Mouse (Mus musculus) embryonic facial prominence, embryonic 13.5 days (tissue): ENCODE data around the gene Rere. TPM values are rescaled to one million over a fixed set of nuclear protein-coding genes. Genes with fewer than 3 reads are reported as not detected.
A peak's percentile ranks its signal among the peaks of the same experiment; 100 is the strongest.

Experiments used
- ATAC-seq: fragments of 200-750 bp; cut with Nextera tagmentation; 2 replicates; pipeline ENCODE4 v1.8.0; 2017; ENCODE audit warnings: low read depth; ENCODE audit not compliant: insufficient number of reproducible peaks, insufficient read depth, low FRiP score, low TSS enrichment
- H3K27ac ChIP-seq: fragments of 300-500 bp; sonication (generic); 2 replicates; pipeline ENCODE4 v1.5.1; 2015; ENCODE audit warnings: moderate library complexity, mild to moderate bottlenecking, inconsistent platforms
- H3K27me3 ChIP-seq: fragments of 300-500 bp; sonication (generic); 2 replicates; pipeline ENCODE4 v1.6.1; 2015; ENCODE audit warnings: mild to moderate bottlenecking, inconsistent platforms
- H3K36me3 ChIP-seq: fragments of 300-500 bp; sonication (generic); 2 replicates; pipeline ENCODE4 v1.6.1; 2015; ENCODE audit warnings: mild to moderate bottlenecking, inconsistent platforms
- H3K4me1 ChIP-seq: fragments of 300-500 bp; sonication (generic); 2 replicates; pipeline ENCODE4 v1.6.1; 2015; ENCODE audit warnings: inconsistent platforms
- H3K4me2 ChIP-seq: fragments of 300-500 bp; sonication (generic); 2 replicates; pipeline ENCODE4 v1.6.1; 2015; ENCODE audit warnings: moderate library complexity, mild to moderate bottlenecking, inconsistent platforms
- H3K4me3 ChIP-seq: fragments of 300-500 bp; sonication (generic); 2 replicates; pipeline ENCODE4 v1.5.1; 2015; ENCODE audit warnings: mild to moderate bottlenecking, inconsistent platforms
- H3K9ac ChIP-seq: fragments of 300-500 bp; sonication (generic); 2 replicates; pipeline ENCODE4 v1.6.1; 2015; ENCODE audit warnings: mild to moderate bottlenecking, inconsistent platforms
- H3K9me3 ChIP-seq: fragments of 300-500 bp; sonication (generic); 2 replicates; pipeline ENCODE4 v1.6.1; 2016; ENCODE audit warnings: inconsistent platforms
- WGBS: fragments of 180-500 bp; shearing (Covaris S2); methylation state at CpG from one replicate; pipeline ENCODE4 v1.1.7; 2015; ENCODE audit warnings: mixed read lengths; 5-methylcytosine and 5-hydroxymethylcytosine counted together
- polyA plus RNA-seq: library from polyadenylated mRNA; unstranded; fragments of >200 nt; fragmentation: Nextera tagmentation; extraction: Ambion mirVana; gene quantifications from 2 replicates; pipeline ENCODE4 v1.2.1, GENCODE M21; 2015

Gene Rere
- 23.3 and 26.3 TPM in 2 replicates for polyA plus RNA-seq

DNA sequence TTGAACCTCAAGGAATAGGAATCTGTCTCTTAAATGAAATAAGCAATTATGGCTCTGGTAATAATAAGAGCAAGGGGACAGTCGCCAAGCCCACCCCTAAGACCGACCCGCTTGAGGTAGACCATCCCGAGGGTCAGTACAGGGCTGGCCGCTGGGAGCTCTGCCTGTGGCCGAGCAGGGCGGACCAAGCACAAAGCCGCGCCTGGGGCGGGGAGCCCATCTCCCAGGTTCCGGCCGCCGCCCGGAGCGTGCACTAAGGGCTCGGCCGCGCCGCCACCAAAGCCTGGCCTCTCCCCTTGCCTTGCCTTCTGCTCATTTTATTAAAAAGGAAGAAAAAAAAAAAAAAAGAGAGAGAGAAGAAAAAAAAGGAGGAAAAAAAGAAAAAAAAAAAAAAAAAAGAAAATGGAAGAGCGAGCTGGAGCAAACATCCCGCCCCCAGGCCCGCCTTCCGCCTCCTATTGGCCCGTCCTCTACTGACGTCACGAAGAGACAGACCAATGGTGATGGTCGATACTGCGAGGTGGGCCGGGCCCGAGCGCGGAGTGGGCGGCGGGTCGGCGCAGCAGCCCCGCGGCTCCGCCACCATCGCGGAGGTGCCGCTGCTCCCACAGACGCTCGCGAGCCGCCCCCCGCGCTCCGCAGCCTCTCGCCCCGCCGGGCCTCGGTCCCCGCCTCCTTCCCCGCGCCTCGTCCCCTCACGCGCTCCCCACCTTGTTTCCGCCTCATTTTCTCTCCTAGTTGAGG is at the start of gene Rere:
Gene Rere, plus strand, starts transcription at position 629 of the 744 bp plus-strand sequence.
- no peaks in the 10 kb centered on the region for H3K9me3 ChIP-seq
- no peaks in the 10 kb centered on the region for H3K27me3 ChIP-seq
- H3K4me1 ChIP-seq, result peaks cover 25% of the 10 kb centered on the region
- peak within 1 kb of the TSS; percentile 99 for H3K27ac ChIP-seq
- peak within 1 kb of the TSS; percentile 99 for H3K9ac ChIP-seq
- peak within 1 kb of the TSS; percentile 77 for H3K4me2 ChIP-seq
- WGBS, result under 1% methylated on average over 47 of the region's 60 CpGs
- H3K36me3 ChIP-seq, result no peaks in the 10 kb centered on the region
- ATAC-seq, result peak; percentile 99
- peak within 1 kb of the TSS; percentile 99 for H3K4me3 ChIP-seq

DNA sequence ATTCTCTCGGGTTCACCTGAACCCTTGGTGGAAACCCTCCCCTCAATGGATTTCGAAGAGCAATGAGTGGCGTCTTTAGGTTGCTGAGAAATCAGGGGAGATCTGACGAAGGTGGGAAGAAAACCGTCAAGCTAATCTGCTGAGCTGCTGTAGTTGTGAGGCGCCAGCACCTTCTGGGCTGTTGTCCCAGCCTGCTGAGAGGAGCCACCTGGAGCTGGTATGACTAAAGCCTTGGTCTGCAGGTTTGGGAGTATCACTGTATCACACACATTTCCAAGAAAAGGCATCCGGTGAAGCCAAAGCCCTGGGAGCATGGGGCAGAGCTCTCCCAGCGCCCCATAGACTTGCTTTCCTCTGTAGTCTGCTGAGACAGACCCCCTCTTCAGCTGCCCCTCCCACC is 49.6 kb upstream of the Rere start:
- WGBS, result 54% methylated on average over 8 of the region's 8 CpGs
- no peak for ATAC-seq
- no peaks in the 10 kb centered on the region for H3K9me3 ChIP-seq
- H3K4me1 ChIP-seq, result peaks cover 42% of the 10 kb centered on the region
- no peak overlapping the region for H3K9ac ChIP-seq
- no peaks in the 10 kb centered on the region for H3K27me3 ChIP-seq
- no peak overlapping the region for H3K27ac ChIP-seq
- H3K4me2 ChIP-seq, result no peak overlapping the region
- H3K36me3 ChIP-seq, result no peaks in the 10 kb centered on the region
- no peak overlapping the region for H3K4me3 ChIP-seq

DNA sequence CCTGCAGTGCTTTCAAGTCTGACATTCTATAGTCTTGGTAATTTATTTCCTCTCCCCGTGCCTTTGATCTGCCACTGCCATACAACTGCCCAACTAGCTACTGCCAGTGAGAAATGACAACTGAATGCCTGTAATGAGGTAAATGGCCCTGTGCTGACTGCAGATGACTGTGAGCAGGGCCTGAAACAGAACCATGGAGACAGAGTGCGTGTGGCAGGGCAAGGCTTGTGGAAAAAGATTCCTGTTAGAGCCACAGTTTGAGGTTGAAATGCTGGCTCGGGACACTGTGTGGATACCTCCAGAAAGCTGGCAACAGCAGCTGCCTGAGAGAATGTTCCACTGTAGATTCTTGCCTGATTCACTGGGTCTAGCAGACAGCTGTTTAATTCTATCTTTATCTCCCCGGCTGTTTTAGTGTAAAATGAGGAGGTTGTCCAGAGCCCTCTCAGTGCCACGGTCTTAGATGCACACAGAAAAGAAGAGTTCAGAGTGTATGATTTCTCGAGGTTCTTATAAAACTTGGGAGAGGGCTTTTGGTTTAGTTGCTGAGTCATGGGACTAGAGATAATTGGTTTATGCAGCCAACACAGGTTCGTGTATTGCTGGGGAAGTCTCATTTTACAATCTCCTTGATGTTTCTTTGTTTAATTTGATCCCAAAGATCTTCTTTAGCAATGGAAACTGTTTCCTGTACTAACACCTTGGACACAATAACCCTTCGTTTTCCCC is 46.7 kb upstream of the Rere start:
- H3K9me3 ChIP-seq, result no peaks in the 10 kb centered on the region
- peak overlapping the region; percentile 46; the same call in 1 of the 2 replicates for H3K9ac ChIP-seq
- no peak for ATAC-seq
- H3K27ac ChIP-seq, result peak overlapping the region; percentile 78
- no peaks in the 10 kb centered on the region for H3K36me3 ChIP-seq
- peaks cover 56% of the 10 kb centered on the region for H3K4me1 ChIP-seq
- H3K27me3 ChIP-seq, result no peaks in the 10 kb centered on the region
- H3K4me3 ChIP-seq, result no peak overlapping the region
- no peak overlapping the region for H3K4me2 ChIP-seq
- 31% methylated on average over 8 of the region's 8 CpGs for WGBS

DNA sequence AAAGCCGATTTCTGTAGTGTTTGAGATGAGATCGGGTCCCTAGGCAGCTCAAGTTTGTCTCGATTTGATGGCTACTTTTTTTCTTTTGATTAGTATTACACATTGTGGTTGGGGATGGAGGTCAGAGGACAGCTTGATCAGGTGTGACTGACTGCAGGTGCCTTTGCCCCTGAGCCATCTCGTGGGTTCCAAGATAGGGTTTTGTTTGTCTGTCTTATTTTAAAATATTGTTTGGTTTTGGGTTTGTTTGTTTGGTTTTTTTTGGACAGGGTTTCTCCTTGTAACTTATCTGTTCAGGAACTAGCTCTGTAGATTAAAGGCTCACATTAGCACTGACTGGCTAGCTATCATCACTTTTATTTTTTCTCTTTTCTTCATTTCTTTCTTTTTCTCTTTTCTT is 45.9 kb upstream of the Rere start:
- Histone ChIP-seq H3K27ac (peak overlapping the region; percentile 78), H3K9me3 (no peaks in the 10 kb centered on the region), H3K4me1 (peaks cover 59% of the 10 kb centered on the region), H3K27me3 (no peaks in the 10 kb centered on the region), H3K36me3 (peaks cover 4% of the 10 kb centered on the region), H3K4me2 (no peak overlapping the region), H3K9ac (no peak overlapping the region), H3K4me3 (no peak overlapping the region)
- WGBS, result 76% methylated on average over 4 of the region's 4 CpGs
- ATAC-seq, result no peak

DNA sequence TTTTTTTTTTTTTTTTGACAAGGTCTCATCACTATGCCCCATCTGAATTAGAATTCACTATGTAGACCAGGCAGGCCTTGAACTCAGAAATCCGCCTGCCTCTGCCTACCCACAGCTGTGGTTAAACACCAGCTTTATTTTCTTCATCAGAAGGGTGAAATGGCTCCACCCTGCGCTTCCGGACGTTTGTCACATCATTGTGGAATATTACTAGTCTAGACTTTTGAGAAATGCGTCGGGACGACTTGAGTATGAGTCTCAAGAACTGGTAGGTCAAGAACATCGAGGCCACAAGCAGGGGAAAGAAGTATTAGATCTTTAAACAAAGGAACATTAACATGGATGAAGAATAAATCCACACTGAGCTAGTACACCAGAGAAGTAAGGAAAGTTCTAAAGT is 45.4 kb upstream of the Rere start:
- Histone ChIP-seq H3K9ac (peak overlapping the region; percentile 90), H3K4me1 (peaks cover 55% of the 10 kb centered on the region), H3K27ac (peak overlapping the region; percentile 99), H3K27me3 (no peaks in the 10 kb centered on the region), H3K36me3 (peaks cover 8% of the 10 kb centered on the region), H3K4me2 (peak overlapping the region; percentile 80), H3K4me3 (peak overlapping the region; percentile 77), H3K9me3 (no peaks in the 10 kb centered on the region)
- 84% methylated on average over 8 of the region's 8 CpGs for WGBS
- no peak for ATAC-seq

DNA sequence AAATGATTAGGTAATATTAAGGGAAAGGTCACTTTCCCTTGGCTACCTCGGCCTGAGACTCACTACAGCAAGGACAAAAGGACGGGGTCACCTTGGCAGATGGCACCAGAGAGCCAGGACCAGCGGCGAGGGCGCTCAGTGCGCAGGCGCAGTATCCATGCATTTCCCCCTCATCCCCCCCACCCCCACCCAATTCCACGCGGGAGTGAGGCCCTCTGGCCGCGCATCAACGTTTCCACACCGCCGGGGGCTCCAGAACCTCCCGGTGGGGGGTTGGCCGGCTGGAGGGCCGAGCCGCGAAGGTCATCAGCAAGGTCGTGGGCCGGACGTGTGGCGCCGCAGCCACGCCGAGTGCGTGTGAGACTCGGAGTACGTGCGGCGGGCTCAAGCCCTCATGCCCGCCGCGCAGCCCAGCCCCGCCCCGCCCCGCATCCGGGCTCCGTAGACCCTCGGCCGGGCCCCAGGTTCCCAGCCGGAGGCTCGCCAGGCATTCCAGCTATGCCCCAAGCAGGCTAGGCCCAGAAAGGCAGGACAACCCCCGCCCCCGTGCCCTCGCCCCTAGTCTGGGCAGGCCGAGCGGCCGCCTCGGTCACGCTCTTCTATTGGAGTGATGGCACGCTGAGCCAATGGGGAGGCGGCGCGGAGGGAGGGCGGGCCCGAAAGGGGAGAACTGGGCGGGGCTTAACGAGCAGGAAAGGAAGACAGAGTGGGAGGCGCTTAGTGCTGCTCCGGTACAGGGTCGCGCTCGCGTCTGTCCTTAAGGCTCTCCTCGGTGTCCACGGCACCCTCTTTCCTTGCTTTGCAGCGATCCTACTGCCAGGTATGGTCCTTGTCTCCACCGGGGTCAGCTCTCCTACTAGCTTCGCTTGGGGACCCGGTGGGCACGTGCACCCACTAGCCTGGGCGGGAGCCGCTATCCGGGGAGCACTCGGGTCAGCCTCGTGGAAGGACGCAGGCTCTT is 44.6 kb upstream of the Rere start, which contains the start of gene Eno1:
Gene Eno1, plus strand, starts transcription at position 201 of the 961 bp plus-strand sequence.
- WGBS, result under 1% methylated on average over 75 of the region's 78 CpGs
- Histone ChIP-seq H3K4me2 (peak within 1 kb of the TSS; percentile 80), H3K4me1 (peaks cover 54% of the 10 kb centered on the region), H3K9ac (peak within 1 kb of the TSS; percentile 90), H3K27ac (peak within 1 kb of the TSS; percentile 99), H3K36me3 (peaks cover 16% of the 10 kb centered on the region), H3K27me3 (no peaks in the 10 kb centered on the region), H3K9me3 (no peaks in the 10 kb centered on the region), H3K4me3 (peak within 1 kb of the TSS; percentile 77)
- ATAC-seq, result peak; percentile 99

DNA sequence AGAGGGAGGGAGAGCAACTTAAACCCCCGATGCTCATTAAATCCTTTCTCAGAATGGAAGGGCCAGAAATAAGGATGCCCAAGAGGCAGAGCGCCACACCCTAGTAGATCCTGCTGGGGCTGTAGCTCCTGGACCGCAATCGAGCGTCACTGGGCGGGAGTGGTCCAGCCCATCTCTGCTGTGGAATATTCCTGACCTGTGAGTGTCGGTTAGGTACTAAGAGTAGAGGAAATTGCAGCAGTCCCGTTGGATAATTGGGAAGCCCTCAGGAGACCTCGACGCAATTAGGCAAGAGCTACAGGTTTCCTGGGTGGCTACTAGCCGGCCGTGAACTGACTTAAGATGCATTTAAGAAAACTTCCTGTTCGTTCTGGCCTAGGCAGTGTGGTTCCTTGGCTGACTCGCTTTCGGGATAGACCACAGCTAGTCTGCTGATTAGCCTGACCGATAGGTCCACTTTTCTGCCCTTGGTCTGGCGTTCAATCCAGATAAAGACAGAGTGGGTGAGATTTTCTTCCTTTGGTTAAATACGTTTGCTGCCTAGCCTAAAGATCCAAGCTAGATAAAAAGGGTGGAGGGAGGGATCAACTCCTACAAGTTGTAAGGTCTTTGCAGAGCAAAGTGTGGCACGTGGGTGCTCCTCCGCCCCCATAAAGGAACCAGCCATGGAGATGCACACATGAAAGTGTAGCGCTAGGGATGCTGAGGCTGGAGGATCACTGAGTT is 43.6 kb upstream of the Rere start:
- H3K4me1 ChIP-seq, result peaks cover 54% of the 10 kb centered on the region
- peak overlapping the region; percentile 99 for H3K27ac ChIP-seq
- WGBS, result under 1% methylated on average over 21 of the region's 21 CpGs
- no peak for ATAC-seq
- H3K9ac ChIP-seq, result peak overlapping the region; percentile 90
- no peaks in the 10 kb centered on the region for H3K9me3 ChIP-seq
- H3K4me2 ChIP-seq, result peak overlapping the region; percentile 80
- peak overlapping the region; percentile 77 for H3K4me3 ChIP-seq
- no peaks in the 10 kb centered on the region for H3K27me3 ChIP-seq
- H3K36me3 ChIP-seq, result peaks cover 26% of the 10 kb centered on the region

DNA sequence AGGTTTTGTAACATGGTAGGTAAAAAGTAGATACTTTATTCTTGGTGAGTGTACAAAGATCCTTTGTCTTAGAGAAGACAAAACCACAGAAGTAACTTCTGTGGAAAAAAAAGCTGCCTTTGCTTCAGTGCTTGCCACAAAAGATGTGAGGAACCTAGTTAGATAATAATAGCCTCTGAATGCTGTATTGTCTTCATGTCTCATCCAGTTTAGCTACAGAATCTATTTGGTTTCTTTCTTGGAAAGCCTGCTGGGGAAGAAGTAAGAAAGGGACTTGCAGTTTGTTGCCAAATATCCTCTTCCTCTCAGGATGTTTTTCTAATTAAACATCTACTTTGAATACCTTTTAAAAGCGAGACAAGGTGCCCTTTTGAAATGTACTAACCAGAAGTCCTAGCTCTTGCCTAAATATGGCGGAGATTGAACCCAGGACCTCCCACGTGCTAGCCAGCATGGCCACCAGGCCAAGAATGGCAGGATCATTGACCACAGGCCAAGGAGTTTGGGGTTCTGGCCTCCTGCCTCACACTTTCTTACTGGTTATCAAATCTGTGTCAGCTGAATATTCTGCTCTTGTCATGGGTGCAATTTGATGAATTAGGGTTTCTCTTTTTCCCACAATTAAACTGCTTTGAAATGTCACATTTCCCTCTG is 42.9 kb upstream of the Rere start:
- Histone ChIP-seq H3K4me2 (peak overlapping the region; percentile 80), H3K27me3 (no peaks in the 10 kb centered on the region), H3K36me3 (peaks cover 34% of the 10 kb centered on the region), H3K27ac (peak overlapping the region; percentile 99), H3K9me3 (no peaks in the 10 kb centered on the region), H3K9ac (peak overlapping the region; percentile 90), H3K4me3 (peak overlapping the region; percentile 77), H3K4me1 (peaks cover 54% of the 10 kb centered on the region)
- 5% methylated on average over 3 of the region's 3 CpGs for whole genome bisulfite sequencing
- ATAC-seq, result no peak

DNA sequence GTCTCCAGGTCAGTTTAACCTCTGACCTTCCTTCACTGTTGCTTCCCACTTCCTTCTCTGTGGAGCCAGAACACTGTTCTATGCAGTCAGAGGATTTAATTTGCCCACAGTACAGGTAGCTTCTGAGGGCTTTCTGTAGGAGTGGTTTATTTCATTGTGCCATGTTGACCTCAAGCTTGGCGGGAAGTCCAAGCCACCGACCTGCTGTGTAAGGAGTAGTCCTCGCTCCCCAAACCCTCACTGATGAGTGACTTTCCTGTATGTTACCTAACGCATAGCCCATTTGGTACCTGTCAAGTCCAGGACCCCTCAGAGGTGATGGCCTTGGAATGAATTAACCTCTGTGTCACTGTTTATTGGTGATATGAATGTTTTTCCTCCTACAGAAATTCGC is 42.4 kb upstream of the Rere start:
- Histone ChIP-seq H3K9ac (peak overlapping the region; percentile 90), H3K4me2 (peak overlapping the region; percentile 80), H3K4me1 (peaks cover 54% of the 10 kb centered on the region), H3K27me3 (no peaks in the 10 kb centered on the region), H3K4me3 (peak overlapping the region; percentile 77), H3K27ac (peak overlapping the region; percentile 99; the same call in 1 of the 2 replicates), H3K9me3 (no peaks in the 10 kb centered on the region), H3K36me3 (peaks cover 39% of the 10 kb centered on the region)
- 29% methylated on average over 5 of the region's 5 CpGs for WGBS
- ATAC-seq, result no peak

DNA sequence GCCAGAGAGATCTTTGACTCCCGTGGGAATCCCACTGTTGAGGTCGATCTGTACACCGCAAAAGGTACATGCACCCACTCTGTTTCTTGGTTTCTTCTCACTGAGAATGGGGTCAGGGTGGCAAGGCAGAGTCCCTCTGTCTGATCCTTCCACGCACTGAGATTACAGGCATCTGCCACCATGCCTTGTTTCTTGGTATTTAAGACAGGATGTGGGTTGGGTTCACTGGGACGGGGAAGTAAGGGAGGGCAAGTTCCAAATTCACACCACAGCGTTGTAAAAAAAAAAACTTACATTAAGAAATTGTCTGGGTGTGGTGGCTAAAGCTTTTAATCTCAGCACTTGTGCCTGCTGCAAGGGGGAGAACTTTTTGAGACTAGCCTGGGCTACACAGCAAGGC is 41.9 kb upstream of the Rere start:
- Histone ChIP-seq H3K9ac (peak overlapping the region; percentile 90; the same call in 1 of the 2 replicates), H3K36me3 (peaks cover 43% of the 10 kb centered on the region), H3K27me3 (no peaks in the 10 kb centered on the region), H3K27ac (peak overlapping the region; percentile 99; the same call in 1 of the 2 replicates), H3K4me2 (peak overlapping the region; percentile 80), H3K4me1 (peaks cover 53% of the 10 kb centered on the region), H3K9me3 (no peaks in the 10 kb centered on the region), H3K4me3 (peak overlapping the region; percentile 77)
- ATAC-seq, result no peak
- 32% methylated on average over 6 of the region's 6 CpGs for WGBS
